Mouse (Mus musculus) bone marrow macrophage, adult 2 months (primary cell): ENCODE measurements around the gene Ddi1. TPM values are rescaled to one million over a fixed set of nuclear protein-coding genes. Genes with fewer than 3 reads are reported as not detected.

Experiments used
- H3K27ac ChIP-seq: 2 replicates; pipeline ENCODE4 v1.5.1; 2012; ENCODE audit warnings: low read depth, low read length; ENCODE audit not compliant: insufficient read depth
- H3K4me1 ChIP-seq: 2 replicates; pipeline ENCODE4 v1.6.1; 2012; ENCODE audit warnings: low read length; ENCODE audit not compliant: control insufficient read depth, insufficient read depth
- H3K4me3 ChIP-seq: 2 replicates; pipeline ENCODE4 v1.5.1; 2012; ENCODE audit warnings: mild to moderate bottlenecking, low read length, moderate library complexity; ENCODE audit not compliant: insufficient read depth
- CTCF ChIP-seq: IDR thresholded peaks from 2 replicates; pipeline ENCODE4 v1.5.1; 2012; ENCODE audit warnings: low read depth, mild to moderate bottlenecking, low read length, moderate library complexity
- POLR2A ChIP-seq: IDR thresholded peaks from 2 replicates; pipeline ENCODE4 v1.6.1; 2012; ENCODE audit warnings: mild to moderate bottlenecking, low read depth, low read length, borderline replicate concordance
- polyA plus RNA-seq: library from polyadenylated mRNA; stranded (reverse); fragments of >200 nt; gene quantifications from 2 replicates; pipeline ENCODE4 v1.2.4, GENCODE M21; 2012; ENCODE audit not compliant: missing spikeins, insufficient read depth, insufficient read length

Gene Ddi1
- not detected in 2 replicates for polyA plus RNA-seq

- H3K27ac ChIP-seq = no peak within 1 kb of the TSS
- TF ChIP-seq CTCF (no peak), POLR2A (no peak)
- no peak within 1 kb of the TSS for H3K4me3 ChIP-seq
- no peaks in the 10 kb centered on the region for H3K4me1 ChIP-seq
Measured at GRCm38 (mm10) chr9:6269796-6270280, at the start of gene Ddi1. Ddi1 (minus strand) TSS chr9:6269846.

DNA sequence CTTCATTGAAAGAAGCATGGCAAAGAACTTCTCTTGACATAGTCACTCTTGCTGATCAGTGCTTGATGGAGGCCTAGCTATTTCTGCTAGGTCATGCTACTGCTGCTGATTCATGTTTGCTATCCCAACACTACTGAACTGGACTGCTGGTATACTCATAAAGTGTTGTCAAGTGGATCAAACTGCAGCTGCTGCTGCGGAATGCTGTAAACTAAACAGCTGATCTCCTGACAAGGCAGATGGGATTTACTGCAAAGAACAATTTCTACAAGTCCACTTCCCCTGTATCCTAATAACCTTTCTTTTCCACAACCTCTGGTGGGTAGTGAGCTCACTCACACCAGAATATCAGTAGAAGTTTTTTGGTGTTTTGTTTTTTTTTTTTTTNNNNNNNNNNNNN lies 47.5 kb upstream of the Ddi1 start:
- no peak for TF ChIP-seq CTCF
- Histone ChIP-seq H3K27ac (no peak overlapping the region), H3K4me1 (no peaks in the 10 kb centered on the region), H3K4me3 (no peak overlapping the region)

- H3K27ac ChIP-seq = no peak overlapping the region
- no peak overlapping the region for H3K4me3 ChIP-seq
- no peaks in the 10 kb centered on the region for H3K4me1 ChIP-seq
- TF ChIP-seq CTCF = no peak
- TF ChIP-seq POLR2A = no peak
Measured at GRCm38 (mm10) chr9:6305847-6306246, 36.2 kb upstream of the Ddi1 start.

GRCm38 (mm10) chr9:6304590-6304989 lies 34.9 kb upstream of the Ddi1 start:
- H3K27ac ChIP-seq = no peak overlapping the region
- no peaks in the 10 kb centered on the region for H3K4me1 ChIP-seq
- TF ChIP-seq POLR2A (no peak), CTCF (no peak)
- no peak overlapping the region for H3K4me3 ChIP-seq

- Histone ChIP-seq H3K4me3 (no peak overlapping the region), H3K27ac (no peak overlapping the region), H3K4me1 (no peaks in the 10 kb centered on the region)
- no peak for TF ChIP-seq CTCF
- TF ChIP-seq POLR2A = no peak
Measured at GRCm38 (mm10) chr9:6302050-6302449, 32.4 kb upstream of the Ddi1 start.

DNA sequence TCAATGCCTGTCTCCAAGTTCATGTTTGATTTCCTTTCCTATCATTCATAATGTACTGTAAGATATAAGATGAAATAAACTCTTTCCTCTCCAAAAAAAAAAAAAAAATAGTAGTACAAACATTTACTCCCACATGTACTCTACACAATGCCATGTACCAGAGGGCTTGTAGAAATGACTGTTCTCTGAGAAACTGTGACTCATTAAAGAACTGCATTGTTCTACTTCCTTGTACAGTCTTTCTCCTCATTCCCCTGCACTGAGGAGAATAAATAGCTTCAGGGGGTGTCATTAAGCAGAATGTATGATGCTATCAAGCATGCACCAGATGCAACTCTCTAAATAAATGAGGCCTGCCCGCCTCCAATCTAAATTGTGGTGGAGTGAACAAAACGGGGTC lies 28.9 kb upstream of the Ddi1 start:
- no peak for TF ChIP-seq CTCF
- TF ChIP-seq POLR2A = no peak

DNA sequence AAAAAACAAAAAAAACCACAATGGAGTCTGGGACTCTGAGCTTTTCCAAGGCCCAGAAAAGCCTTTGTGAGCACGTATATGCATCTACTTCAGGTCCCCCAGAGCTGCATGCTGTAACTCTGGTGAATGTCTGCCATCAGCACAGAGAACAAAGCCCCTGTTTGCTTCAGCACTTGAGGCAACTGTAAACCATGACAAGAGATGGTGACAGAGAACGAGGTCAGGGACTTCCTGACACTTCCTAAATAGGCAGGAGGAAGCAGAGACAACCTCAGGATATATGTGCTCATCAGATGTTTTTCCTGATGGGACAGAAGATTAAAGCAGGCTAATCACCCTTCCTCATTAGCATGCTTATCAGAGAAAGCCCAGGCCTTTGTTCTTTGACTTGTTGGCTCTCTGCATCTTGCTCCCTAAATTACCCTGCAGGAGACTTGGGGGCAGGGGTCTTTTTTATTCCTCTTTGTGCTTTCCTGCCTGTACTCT lies 19.6 kb upstream of the Ddi1 start:
- TF ChIP-seq CTCF (no peak), POLR2A (no peak)
- H3K4me1 ChIP-seq = no peaks in the 10 kb centered on the region
- no peak overlapping the region for H3K27ac ChIP-seq
- no peak overlapping the region for H3K4me3 ChIP-seq

More for the DNA sequence above, 28.9 kb upstream of the Ddi1 start:
- Histone ChIP-seq H3K4me1 (no peaks in the 10 kb centered on the region), H3K4me3 (no peak overlapping the region), H3K27ac (no peak overlapping the region)

- H3K4me1 ChIP-seq = no peaks in the 10 kb centered on the region
- TF ChIP-seq CTCF (no peak), POLR2A (no peak)
- no peak overlapping the region for H3K27ac ChIP-seq
- no peak overlapping the region for H3K4me3 ChIP-seq
Measured at GRCm38 (mm10) chr9:6286770-6287169, 17.1 kb upstream of the Ddi1 start.

DNA sequence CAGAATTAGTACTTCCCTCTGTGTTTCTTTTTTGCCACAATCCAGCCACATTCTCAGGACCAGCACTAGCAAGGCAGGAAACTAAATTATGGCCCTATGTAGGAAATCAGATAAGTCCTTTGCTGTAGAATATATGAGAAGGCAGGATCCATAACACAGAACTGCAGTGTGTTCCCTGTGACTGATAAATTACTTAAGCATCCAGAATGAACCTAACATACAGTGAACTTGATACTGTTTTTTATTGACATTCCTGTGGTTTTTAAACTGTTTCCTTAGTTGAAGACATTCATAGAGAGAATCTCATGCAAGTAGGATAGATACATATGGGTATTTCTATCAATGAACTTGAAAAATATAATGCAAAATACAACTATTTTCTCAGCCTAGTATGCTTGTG lies 7.9 kb upstream of the Ddi1 start:
- Histone ChIP-seq H3K27ac (no peak overlapping the region), H3K4me1 (no peaks in the 10 kb centered on the region), H3K4me3 (no peak overlapping the region)
- TF ChIP-seq CTCF (no peak), POLR2A (no peak)

DNA sequence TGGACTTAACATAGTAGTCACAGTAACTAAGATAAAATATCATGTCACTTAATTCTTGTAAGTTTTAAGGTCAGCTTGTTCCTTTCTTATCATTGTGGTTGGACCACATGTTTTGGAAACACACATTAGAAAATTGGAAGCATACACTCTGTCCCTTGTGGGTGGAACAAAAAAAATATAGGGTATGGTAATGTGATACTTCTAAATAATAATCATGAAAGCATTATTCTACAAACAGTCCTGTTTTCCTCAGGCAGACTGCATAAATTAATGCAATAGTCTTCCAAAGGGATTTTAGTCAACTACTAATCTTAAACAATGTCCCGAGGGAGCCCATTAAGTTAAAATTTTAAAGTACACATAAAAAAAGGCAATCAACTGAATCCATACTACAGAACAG lies 6.7 kb upstream of the Ddi1 start:
- H3K4me3 ChIP-seq = no peak overlapping the region
- TF ChIP-seq POLR2A (no peak), CTCF (no peak)
- no peaks in the 10 kb centered on the region for H3K4me1 ChIP-seq
- H3K27ac ChIP-seq = no peak overlapping the region

DNA sequence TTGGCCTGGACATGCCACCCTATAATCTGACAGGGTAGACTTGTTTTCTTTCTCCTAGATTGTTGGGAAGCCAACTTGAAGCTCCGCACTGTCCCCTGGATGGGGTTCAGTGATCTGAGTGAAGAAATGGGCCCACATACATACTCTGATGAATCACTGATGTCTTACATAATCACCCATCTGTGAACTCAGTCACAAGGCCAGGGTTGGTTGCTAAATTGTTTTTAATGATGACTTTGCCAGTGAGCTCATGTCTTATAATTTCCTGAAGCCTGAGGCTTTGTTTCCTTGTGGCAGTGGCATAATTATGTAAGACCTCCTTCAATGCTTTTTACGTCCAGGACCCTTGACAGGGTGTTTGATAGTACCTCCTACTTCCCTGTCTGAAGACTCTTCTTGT lies 4.8 kb downstream of the Ddi1 start:
- Histone ChIP-seq H3K4me1 (no peaks in the 10 kb centered on the region), H3K4me3 (no peak overlapping the region), H3K27ac (no peak overlapping the region)
- TF ChIP-seq POLR2A (no peak), CTCF (no peak)
